Mouse (Mus musculus): ENCODE results near the gene Tmem179. TPM values are rescaled to one million over a fixed set of nuclear protein-coding genes. Genes with fewer than 3 reads are reported as not detected.
A peak's percentile ranks its signal among the peaks of the same experiment; 100 is the strongest.

Tmem179 gene
- total RNA-seq, 2 experiments from 2014 or later = 131 to 133 TPM

GRCm38 (mm10) chr12:112541483-112542091, 25.0 kb upstream of the Tmem179 start:
- peak in 1 of 2 experiments; percentile 35 for DNase-seq (ENCODE audit: low spot score in 2 of 2)

GRCm38 (mm10) chr12:112540321-112540720, 23.8 kb upstream of the Tmem179 start:
- no peak for DNase-seq (ENCODE audit: low spot score in 2 of 2)
- intact Hi-C loops (cut with DNase I) = loop anchor here (5.0 to 10.0 kb wide), 2 partner anchors 43 to 426 kb away; no protein-coding TSS in a partner anchor

More at GRCm38 (mm10) chr12:112541483-112542091, 25.0 kb upstream of the Tmem179 start:
- intact Hi-C loops (cut with DNase I) = loop anchor here (5.0 to 10.0 kb wide), 2 partner anchors 44 to 427 kb away; no protein-coding TSS in a partner anchor

- intact Hi-C loops (cut with DNase I) = no loop called here
- no peak for DNase-seq (ENCODE audit: low spot score in 2 of 2)
Observed at GRCm38 (mm10) chr12:112539466-112539965, 23.0 kb upstream of the Tmem179 start.

GRCm38 (mm10) chr12:112538356-112538755, 21.8 kb upstream of the Tmem179 start:
- intact Hi-C loops (cut with DNase I) = no loop called here
- DNase-seq (ENCODE audit: low spot score in 2 of 2) = no peak

GRCm38 (mm10) chr12:112537233-112537632, 20.7 kb upstream of the Tmem179 start:
- intact Hi-C loops (cut with DNase I) = no loop called here
- DNase-seq (ENCODE audit: low spot score in 2 of 2) = no peak

GRCm38 (mm10) chr12:112533758-112534157, 17.2 kb upstream of the Tmem179 start:
- intact Hi-C loops (cut with DNase I) = no loop called here
- no peak for DNase-seq (ENCODE audit: low spot score in 2 of 2)

- intact Hi-C loops (cut with DNase I) = no loop called here
- DNase-seq (ENCODE audit: low spot score in 2 of 2) = no peak
Observed at GRCm38 (mm10) chr12:112518105-112518504, 1.6 kb upstream of the Tmem179 start.

GRCm38 (mm10) chr12:112514897-112515296, 1.6 kb downstream of the Tmem179 start:
- DNase-seq (ENCODE audit: low spot score in 2 of 2) = no peak
- intact Hi-C loops (cut with DNase I) = no loop called here

GRCm38 (mm10) chr12:112510733-112511372, 5.7 kb downstream of the Tmem179 start:
- peak; percentile 82 to 83 for DNase-seq (ENCODE audit: low spot score in 2 of 2)
- intact Hi-C loops (cut with DNase I) = no loop called here

- intact Hi-C loops (cut with DNase I) = no loop called here
- no peak for DNase-seq (ENCODE audit: low spot score in 2 of 2)
Observed at GRCm38 (mm10) chr12:112510365-112510732, 6.2 kb downstream of the Tmem179 start.

GRCm38 (mm10) chr12:112507984-112508383, 8.6 kb downstream of the Tmem179 start:
- intact Hi-C loops (cut with DNase I) = no loop called here
- no peak for DNase-seq (ENCODE audit: low spot score in 2 of 2)

- DNase-seq (ENCODE audit: low spot score in 2 of 2) = peak; percentile 32 to 60
- intact Hi-C loops (cut with DNase I) = no loop called here
Observed at GRCm38 (mm10) chr12:112507264-112507663, 9.3 kb downstream of the Tmem179 start.

- intact Hi-C loops (cut with DNase I) = no loop called here
- DNase-seq (ENCODE audit: low spot score in 2 of 2) = no peak
Observed at GRCm38 (mm10) chr12:112506267-112506666, 10.3 kb downstream of the Tmem179 start.

- no peak for DNase-seq (ENCODE audit: low spot score in 2 of 2)
Observed at GRCm38 (mm10) chr12:112503003-112503771, 13.4 kb downstream of the Tmem179 start.

GRCm38 (mm10) chr12:112498683-112499082, 17.9 kb downstream of the Tmem179 start:
- intact Hi-C loops (cut with DNase I) = loop anchor here (5.0 kb wide), 2 partner anchors 44 to 124 kb away; partner anchors contain the start of gene Adssl1
- DNase-seq (ENCODE audit: low spot score in 2 of 2) = peak; percentile 38 to 39

More at GRCm38 (mm10) chr12:112503003-112503771, 13.4 kb downstream of the Tmem179 start:
- intact Hi-C loops (cut with DNase I) = no loop called here

- no peak for DNase-seq (ENCODE audit: low spot score in 2 of 2)
- intact Hi-C loops (cut with DNase I) = loop anchor here (5.0 kb wide), 2 partner anchors 45 to 125 kb away; partner anchors contain the start of gene Adssl1
Observed at GRCm38 (mm10) chr12:112497731-112498130, 18.8 kb downstream of the Tmem179 start.

- DNase-seq (ENCODE audit: low spot score in 2 of 2) = no peak
- intact Hi-C loops (cut with DNase I) = loop anchor here (5.0 kb wide), 2 partner anchors 46 to 126 kb away; partner anchors contain the start of gene Adssl1
Observed at GRCm38 (mm10) chr12:112496136-112496535, 20.4 kb downstream of the Tmem179 start.

GRCm38 (mm10) chr12:112490444-112490939, 26.1 kb downstream of the Tmem179 start:
- DNase-seq (ENCODE audit: low spot score in 2 of 2) = no peak
- intact Hi-C loops (cut with DNase I) = no loop called here

GRCm38 (mm10) chr12:112489535-112489934, 27.0 kb downstream of the Tmem179 start:
- DNase-seq (ENCODE audit: low spot score in 2 of 2) = no peak
- intact Hi-C loops (cut with DNase I) = no loop called here

GRCm38 (mm10) chr12:112489134-112489533, 27.4 kb downstream of the Tmem179 start, which contains the start of gene A530016L24Rik:
Gene A530016L24Rik (plus strand): TSS chr12:112489448.
- DNase-seq (ENCODE audit: low spot score in 2 of 2) = no peak
- intact Hi-C loops (cut with DNase I) = no loop called here
